Mouse (Mus musculus) fibroblast of lung, adult 2 months (primary cell): ENCODE measurements at regions not wholly inside any gene's neighbourhood (a gene's known extent, or its start where the extent isn't known, plus 50 kb on each side); places are given as distances from the start of the nearest gene placed in this dataset.

ENCODE experiments used
- DNase-seq: peaks from one replicate; pipeline ENCODE4 v3.0.0-alpha.2; 2011; ENCODE audit warnings: low read depth

DNA sequence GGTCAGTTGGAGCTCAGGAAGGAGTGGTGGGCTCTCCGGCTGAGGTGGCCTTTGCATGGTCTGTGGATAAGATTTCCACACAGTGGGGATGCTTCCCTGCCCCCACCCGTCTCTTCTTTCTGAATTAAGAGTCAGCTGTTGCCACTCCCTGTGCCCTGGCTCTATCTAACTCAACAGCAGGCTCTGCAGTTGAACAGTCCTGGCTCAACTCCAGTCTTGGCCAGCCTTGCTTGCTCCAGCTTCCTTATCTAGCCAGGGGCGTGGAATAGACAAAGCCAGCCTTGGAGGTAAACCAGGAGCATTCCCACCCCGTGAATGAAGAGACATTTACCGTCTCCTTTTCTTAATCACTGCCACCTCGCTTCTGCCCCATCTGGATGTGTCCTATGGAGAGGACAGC is 89.7 kb downstream of the Mn1 start:
- no peak for DNase-seq

DNA sequence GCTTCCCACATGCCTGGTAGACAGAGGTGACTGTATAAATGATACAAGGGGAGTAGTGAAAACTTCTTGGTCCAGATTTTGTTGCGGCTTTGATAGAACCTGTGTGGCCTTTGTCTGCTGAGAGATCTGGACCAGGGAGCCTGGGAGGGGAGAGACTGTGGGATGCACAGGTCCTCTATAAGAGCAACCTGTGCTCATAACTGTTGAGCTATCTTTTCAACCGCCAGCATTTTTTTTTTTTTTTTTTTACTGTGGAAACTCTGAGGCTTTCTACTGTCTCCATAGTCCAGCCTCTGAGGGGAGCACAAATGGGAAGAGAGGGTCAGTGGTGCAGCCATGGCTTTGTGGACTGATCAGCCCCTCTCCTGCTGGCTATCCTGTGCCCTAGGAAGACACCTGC is 90.2 kb downstream of the Mn1 start:
- no peak for DNase-seq

DNA sequence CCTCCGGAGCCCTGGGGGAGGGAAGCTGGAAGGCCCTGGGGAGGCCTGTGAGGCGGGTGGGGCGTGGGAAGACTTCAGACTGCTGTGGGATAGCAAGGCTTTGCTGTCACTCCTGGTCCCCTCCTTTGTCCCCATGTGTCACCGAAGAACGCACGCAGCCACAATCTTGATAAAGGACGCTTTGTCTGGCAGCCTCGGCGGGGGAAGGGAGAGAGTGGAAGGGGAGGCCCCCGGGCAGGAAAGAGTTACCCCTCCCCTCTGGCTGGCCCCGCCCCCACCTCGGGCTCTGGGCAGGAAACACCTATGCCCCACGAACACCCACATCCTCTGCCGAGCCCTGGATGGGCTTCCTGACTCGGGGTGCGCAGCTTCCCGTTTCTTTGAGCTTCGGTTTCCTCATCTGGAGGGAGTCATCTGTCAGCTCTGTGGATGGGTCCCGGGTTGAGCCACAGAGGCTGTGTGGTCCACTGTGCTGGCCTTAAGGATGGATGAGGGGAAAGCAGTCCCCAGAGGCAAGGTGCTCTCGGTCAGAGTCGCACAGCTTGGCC is 91.9 kb downstream of the Mn1 start:
- DNase-seq: no peak

DNA sequence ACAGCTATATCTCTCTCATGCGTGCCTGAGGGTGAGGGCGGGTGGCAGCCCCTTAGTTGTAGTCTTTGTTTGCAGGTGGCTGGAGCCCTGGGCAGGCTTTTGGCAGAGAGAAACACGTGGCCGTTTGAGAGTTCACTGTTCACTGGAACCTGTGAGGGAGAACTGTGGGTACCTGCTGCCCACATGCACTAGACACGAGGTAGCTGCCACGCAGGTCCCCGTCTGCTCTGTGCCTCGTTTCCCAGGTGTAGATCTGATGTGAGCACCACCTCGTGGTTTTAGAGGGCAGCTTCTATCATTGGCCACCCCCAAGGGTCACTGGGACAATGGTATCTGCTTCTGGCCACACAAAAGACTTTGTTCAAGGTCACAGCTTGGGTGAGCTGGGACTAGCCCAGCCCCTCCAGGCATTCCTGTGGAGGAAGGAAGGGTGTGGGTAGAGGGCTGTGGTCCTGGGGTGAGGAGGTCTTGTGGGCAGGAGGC is 92.5 kb downstream of the Mn1 start:
- no peak for DNase-seq

DNA sequence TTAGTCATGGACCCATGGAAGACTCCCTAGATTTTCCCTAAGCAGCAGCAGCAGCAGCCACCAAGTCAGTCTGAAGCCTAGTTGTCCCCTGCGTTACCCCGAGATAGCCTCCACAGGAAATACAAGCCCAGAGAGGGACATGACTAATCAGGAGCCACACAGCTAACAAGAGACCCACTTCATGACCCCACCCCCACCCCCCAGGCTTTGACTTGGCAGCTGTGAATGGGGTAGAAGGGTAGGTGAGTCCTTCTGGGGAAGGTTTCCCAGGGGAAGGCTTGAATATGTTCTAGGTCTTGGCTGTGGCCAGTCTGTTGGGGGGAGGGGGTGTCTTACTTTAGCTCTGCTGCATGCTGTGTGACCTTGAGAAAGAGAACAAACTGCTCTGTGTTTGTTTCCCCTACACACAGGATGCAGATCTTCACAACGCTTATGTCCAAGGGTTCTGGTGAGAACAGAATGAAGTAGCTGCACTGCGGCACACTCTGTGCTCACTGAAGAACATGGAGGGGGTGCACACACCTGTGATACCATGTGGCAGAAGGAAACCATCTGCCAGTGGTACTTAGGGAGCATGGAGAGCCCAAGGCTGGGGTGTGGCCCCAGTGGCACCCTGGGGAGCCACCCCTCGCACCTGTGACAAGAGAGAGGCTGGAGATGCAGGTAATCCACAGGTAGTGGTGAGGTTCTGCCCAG is 93.2 kb downstream of the Mn1 start:
- no peak for DNase-seq

DNA sequence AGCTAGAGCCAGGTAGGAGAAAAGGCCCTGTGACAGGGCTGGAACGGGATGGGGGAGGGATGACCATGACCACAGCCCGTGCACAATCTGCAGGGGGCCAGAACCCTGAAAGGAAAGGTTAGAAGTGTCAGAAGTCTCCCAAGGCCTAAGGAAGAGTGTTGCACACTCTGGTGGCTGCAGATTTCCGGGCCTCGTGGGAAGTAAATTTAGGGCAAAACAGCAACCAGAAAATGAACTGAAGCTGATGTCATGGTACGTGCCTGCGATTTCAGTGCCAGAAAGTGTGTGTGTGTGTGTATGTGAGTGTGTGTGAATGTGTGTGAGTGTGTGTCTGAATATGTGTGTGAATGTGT is 93.7 kb downstream of the Mn1 start:
- no peak for DNase-seq

DNA sequence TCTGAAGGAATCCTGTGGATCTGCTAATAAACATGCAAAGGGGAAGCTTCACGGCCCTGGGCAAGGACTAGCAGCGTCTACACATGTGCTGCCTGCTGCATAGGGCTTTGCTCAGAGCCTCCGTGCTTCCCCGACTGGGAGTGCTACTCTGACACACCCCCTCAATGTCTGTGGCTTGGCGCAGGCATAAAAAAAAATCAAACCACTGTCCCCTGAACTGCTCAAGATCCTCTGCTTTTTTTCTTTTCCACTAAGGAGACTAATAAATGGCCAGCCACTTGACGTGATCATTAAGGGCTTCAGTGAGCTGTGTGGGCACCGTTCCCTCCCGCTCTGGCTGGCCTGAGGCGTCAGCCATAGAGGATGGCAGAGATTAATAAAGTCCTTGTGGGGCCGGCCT is 94.8 kb downstream of the Mn1 start:
- DNase-seq: no peak

DNA sequence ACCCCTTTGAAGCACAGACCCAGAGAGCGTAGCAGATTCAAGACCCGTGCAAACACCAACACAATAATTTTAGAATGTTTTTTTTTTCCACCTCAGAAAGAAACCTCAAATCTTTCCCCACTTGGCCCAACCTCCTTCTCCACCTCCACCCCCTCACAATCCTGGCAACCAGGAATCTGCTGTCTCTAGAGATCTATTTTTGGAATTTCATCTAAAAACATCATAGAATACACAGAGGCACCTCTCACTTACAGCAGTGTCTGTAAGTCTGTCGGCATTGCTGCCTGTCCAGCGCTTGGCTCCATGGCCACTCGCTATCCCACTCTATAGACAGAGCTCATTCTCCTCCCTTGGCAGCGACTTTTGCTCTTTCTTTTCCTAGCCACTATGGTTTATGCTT is 96.8 kb downstream of the Mn1 start:
- no peak for DNase-seq

DNA sequence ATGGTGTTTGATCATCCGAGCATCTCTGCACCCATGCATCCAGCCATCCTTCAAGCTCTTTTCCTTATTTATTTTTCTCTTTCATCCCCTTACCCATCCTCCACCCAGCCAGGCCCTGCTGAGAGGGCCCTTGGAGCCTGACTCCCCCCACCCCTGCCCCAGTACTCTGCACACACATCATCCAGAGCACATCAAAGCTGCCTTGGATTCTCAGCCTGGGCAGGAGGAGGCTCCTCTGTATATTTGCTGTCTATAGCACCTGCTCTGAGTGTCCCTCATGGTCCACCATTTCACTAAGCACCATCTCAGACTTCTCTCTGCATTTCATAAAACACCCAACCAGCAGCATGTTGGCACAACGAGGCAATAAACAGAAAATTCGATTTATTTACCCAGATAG is 101.9 kb downstream of the Mn1 start:
- DNase-seq: no peak

DNA sequence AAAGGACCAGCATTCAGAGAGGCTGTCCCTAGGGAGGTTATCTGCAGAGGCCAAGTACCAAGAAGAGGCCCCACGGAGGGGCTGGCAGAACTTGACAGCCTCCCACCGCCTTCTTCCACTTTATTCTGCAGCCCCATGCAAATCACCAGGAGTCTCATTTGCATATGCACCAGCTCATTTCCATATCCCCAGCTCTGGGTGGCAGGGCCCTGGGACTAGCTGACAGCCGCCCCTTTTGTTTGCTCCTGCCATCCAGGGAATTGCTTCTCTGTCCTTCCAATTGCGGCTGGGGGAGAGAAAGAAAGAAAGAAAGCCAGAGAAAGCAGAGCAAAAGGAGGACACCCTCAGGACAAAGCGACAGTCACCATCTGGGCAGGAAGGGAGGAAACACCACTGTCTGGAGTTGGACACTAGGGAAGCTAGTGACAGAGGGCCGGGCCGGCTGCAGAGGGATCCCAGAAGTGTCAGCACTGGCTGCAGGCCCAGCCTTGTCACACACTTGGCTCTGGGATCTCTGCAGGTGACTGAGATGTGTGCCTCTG is 102.4 kb downstream of the Mn1 start:
- DNase-seq: no peak

DNA sequence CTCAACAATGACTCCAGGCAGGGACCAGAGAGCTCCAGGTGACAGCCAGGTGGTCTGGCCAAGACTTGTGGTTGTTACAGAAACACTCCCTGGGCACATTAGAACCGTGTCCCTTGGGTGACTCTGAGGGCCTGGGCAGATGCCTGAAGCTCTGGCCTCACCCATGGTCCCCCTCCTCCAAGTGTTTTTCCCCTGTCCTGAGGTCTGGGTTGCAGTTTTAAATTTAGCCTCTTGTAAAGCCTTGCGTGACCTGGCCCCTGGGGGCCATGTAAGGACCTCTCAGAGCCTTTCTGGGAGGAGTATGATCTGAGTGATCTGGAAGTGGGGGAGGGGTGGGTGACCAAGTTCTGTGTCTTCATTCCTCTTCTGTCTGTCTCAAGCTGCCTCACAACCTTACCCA is 104.7 kb downstream of the Mn1 start:
- DNase-seq: no peak

DNA sequence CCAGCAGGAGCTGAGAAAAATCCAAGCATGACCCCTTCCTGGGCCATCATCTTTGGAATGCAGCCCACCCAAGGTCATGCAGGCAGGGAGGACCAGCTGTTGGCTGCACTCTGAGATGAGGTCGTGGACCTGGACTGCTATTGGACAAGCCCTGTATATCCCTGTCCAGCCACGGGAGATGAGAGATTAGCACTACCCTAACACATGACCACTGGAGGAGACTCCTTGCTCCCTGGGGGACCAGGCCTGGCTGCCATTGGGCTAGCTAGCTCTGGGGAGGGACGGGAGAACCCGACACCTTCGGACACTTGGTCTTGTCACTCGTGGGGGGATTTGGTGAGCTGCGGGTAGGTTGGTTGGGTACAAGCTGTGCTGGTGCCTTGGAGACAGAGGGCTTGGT is 105.4 kb downstream of the Mn1 start:
- no peak for DNase-seq

DNA sequence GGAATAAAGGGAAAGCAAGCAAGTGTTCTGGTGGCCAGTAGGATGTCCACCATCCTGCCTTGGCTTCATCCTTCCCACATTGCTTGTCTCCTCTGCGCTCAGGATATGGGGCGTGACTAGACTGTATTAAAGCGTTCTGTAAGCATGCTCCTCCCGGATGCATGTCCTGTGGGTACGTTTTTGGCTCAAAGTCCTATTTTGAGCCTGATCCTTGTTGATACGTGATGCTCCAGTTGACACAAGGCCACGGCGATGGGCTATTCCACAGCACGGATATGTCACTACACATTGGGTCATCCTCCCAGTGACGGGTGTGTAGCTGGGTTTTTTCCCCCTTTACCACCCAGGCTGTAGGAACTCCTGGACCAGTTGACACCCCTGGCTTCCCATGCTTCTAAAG is 110.6 kb downstream of the Mn1 start:
- DNase-seq: no peak

DNA sequence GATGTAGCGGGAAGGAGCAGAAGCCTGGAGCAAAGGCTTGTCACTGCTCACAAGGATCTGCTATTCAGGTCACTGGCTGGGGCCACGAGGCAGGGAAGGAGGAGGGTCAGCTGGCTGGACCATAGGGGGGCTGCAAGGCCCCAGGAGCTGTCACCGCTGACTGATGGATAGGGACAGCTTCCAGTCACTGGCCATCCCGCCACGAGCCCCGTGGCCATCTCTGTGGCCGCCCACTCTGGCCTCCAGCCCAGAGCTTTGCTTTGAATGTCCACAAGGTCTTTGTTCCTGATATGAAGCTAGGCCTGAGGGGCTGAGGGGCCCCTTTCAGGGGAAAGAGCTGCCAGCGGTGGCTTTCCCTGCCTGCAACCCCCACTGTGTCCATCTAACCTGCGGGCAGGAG is 111.9 kb downstream of the Mn1 start:
- DNase-seq: no peak

DNA sequence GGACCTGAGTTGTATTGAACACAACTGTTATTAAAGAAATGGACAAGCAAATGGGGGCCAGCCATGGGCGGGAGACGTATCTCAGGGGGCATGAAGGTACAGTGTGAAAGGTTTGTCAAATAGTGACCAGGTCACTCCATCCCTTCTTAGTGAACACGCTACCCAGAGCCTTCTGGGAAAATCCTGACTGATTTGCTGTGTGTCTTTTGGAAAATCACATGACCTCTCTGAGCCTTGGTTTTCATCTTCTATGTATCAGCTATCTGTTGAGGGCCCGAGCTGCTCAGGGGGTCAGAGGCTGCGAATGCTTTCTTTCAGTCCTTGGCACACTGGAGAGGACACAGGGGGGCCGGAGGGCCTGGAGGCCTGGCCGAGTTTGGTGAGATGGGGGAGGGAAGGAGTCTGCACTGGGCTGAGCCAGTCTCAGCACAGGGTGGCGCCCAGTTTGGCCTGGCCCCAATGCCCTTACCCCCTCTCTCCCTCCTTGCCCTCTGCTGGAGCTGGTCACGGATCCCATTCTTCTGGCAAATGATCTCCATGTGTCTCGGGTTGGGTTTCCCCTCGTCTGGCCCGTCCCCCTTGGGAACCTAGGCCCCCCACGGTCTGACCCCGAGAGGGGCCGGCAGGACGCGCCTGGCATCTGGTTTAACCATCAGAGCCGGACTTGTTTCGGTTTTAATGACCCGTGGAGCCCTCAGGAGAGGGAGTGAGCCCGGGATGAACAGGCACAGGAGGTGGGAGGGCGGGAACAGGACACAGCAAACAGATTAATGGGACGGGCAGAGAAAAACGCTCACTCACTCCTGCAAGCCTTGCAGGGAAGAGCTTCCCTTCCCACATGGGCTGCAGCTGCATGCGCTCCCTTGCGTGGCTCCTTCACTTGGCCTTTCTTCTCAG is 113.7 kb downstream of the Mn1 start:
- peak; percentile 44 for DNase-seq

DNA sequence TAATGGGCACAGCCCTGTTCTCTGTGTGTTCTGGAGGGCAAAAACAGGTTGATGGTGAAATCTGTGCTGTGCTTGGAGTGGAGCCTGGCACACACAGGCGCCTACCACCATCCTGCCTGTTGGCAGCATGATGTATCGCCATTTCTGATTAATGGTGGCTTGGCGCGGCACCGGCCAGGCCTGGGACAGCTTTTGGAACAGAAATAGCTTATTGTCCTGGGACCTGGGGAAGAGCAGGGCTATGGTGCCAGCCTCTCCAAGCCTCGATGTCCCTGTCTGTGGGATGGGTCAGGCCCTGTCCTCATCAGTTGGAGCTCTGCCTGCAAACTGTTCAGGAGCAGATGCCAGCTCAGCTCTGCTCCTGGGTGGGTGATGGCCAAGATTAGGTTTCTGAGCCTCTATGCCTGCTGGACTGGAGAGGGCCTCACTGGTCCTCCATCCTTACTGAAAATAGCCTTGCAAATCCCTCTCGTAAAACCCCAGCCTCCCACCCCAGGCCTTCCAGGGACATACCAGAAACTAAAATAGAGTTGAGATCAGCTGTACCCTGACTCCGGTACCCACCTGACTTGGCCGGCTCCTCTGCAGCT is 115.4 kb downstream of the Mn1 start:
- no peak for DNase-seq

DNA sequence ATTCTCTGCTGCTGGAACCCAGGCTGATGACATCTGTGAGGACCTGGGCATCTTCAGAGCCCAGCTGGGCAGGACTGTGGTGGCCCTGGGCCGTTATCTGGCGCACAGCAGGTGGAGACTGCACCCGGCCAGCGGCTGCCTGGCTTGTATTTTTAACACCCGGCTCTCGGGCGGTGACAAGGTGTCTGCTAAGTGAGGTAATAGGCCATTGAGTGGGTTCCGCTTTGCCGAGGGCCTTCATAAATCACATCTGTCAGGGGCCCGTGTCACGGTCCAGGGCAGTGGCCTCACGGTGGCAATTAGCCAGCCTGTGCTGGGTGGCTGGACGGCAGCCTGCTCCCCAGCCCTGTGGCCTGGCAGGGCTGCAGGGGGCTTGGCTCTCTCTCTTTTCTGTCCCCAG is 118.8 kb downstream of the Mn1 start:
- no peak for DNase-seq

DNA sequence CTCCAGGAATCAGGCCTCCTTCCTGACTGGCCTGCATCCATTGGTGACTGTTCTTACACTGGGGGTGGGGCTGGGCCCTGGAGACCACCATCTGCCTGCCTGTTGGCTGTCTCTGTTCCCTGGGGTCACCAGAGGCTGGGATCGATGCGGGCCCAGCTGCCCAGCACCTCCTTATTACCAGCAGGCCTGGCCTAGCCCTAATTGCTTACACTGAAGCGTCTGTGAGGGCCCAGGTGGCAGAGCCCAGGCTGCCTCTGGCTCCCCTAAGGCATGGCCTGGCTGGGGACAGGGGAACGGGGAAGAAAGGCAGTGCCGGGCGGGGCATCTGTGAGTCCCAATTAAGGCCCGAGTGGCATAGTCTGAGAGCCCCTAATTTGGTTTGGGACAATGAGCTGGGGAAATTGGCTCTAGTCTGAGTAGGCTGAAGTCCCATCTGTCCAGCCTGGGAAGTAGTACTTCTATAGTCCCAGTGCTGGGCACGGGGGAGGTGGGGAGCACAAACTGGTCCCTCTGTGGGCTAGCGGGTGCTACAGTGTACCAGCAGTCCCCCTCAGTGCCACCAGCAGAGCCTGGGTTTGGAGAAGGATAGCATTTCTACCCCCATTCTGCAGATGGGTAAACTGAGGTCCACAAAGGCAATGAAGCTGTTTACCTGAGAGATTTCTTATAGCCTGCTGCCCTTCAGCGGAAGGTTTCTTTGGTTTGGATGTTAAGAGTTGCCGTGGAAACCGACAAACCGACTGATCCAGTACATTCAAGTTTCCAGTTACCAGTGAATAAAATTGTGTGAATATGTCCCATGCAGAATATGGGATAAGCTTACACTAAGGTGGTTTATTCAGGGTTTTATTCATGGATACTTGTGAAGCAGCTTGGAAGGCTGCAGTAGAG is 121.6 kb downstream of the Mn1 start:
- DNase-seq: no peak

DNA sequence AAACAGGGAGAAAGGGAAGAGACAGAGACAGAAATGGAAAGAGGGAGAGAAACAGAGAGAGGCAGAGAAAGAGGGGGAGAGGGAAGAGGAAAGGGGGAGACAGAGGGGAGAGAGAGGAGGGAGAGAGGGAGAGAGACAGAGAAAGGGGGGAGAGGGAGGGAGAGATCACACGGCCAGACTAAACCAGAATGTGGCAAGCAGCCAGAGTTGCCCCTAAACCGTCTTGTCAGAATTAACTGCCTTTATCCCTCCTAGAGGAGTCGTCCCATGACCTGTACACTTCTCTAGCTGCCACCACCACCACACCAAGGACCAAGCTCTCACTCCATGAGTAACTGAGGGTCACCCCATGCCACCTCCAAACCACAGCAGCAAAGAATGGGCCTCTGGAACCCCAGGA is 123.3 kb downstream of the Mn1 start:
- no peak for DNase-seq

DNA sequence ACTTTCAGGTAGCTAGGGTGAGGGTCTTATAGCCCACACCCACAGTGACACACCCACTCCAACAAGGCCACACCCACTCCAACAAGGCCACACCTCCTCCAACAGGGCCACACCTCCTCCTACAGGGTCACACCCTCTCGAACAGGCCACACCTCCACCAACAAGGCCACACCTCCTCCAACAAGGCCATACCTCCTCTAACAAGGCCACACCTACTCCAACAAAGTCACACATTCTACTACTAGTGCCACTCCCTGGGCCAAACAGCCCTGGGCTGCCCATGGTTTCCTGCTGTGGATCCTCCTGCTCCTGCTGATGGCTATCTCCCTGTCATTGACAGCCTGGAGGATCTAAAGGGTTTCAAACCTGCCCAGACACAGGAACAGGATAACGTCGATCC is 124.9 kb downstream of the Mn1 start:
- no peak for DNase-seq

DNA sequence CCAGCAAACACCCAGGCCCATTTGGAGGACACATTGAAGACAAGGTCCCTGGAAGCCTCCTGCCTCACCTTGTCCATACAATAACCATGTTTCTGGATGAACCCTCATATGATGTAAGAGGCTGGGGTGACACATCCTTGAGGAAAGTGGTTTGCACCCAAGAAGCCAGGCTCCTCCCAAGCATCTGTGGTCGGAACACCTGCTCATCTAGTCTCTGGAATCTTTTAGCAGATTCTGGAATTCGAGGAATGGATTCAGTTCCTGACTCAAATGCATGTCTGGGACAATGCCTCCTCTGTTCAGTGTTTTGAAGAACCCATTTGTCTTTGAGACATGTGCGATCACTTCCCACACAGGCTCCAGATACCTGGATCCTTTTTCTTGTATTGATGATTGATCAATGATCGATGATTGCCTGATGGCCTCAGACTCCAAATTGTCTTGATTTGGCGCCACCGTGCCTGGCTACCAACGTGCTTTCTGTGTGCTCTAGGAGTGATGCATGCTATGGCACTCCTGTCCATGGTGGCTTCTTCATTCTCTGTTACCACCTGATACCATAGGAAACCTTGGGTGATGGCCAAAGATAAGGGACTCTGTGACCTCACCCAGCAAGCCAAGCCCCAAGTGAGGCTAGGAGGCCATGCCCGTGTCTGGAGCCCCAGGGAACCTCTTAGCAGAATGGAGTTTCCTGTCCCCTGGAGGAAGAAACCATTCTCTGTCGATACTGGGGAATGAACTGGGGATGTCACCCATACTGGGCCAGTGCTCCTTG is 126.7 kb downstream of the Mn1 start:
- no peak for DNase-seq
